ENCODE assay signal across 11 mouse cellular contexts in the genomic region with DNA sequence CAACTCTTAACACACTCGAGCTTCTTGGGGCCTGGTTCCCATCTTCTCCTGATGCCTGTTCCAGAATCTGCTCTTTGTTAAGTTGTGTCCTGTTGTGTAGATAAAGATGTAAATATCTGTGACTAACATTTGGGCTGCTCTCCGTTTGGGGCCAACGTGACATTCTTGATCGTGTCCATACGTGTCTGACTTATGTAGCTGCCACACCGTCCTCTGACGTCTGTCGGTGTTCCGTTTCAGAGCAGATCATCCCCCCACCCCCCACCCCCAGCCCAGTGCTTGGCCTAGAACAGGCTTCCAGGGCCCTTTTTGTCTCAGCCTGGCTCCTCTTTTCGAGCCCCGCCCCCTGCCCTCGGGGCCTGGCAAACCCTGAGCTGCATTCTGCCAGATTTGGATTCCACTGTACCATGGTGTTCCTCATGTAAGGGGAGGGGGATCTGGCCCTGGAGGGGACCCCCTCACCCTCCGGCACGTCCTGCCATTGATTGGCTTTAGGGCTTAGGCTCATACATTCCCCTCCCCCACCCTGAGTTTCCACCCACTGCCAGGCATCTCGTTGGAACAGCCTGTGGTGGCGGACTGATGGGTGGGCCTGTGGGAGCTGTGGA. TPM values are rescaled to one million over a fixed set of nuclear protein-coding genes. Genes with fewer than 3 reads are reported as not detected.
DNase-seq lines count a peak whose midpoint lies in the region; ATAC-seq and TF ChIP-seq lines count a peak whose summit lies in the region.
"Had no signal": no experiment of that assay in that cellular context is flagged by ENCODE, and none has a peak within 500 bp of the region (broad histone marks: within the 10 kb centered on the region; RNA-seq: fewer than 3 reads in every experiment).

No protein-coding gene starts in this region.

- H3K4me3 ChIP-seq in heart, embryonic 10.5 days: peak overlapping the region; percentile 23; the same call in 1 of the 2 replicates
- no peak overlapping the region for H3K4me3 ChIP-seq in forebrain, postnatal 0 days (ENCODE audit: low read depth, low read length)

- H3K27ac ChIP-seq in heart, embryonic 10.5 days: peak overlapping the region; percentile 69; the same call in 1 of the 2 replicates
- H3K27ac ChIP-seq in forebrain, postnatal 0 days (ENCODE audit: low read depth, low read length): no peak overlapping the region

- no peak overlapping the region for H3K4me2 ChIP-seq in forebrain, postnatal 0 days (ENCODE audit: low read depth)

- H3K9ac ChIP-seq in forebrain, postnatal 0 days: no peak overlapping the region

- no peak for ATAC-seq in forebrain, postnatal 0 days
- ATAC-seq in erythroblast, adult 5-6 weeks (replicated peaks; ENCODE audit: low FRiP score, poor library complexity, severe bottlenecking): no peak

- intact Hi-C loops in heart, postnatal 25 days (cut with DNase I): no loop called here

- TF ChIP-seq CTCF in forebrain, postnatal 0 days (IDR thresholded peaks at IDR 0.05; ENCODE audit: low read depth): no peak

- H3K27me3 ChIP-seq in heart, embryonic 10.5 days (ENCODE audit: insufficient read depth, poor library complexity, severe bottlenecking): no peaks in the 10 kb centered on the region
- H3K27me3 ChIP-seq in forebrain, postnatal 0 days (ENCODE audit: insufficient read depth, low read length): no peaks in the 10 kb centered on the region

- DNase-seq in heart, embryonic 10.5 days (ENCODE audit: low spot score): no peak
- no peak for DNase-seq in heart, postnatal 25 days (ENCODE audit: low spot score)
- DNase-seq in urinary bladder, postnatal 14 days (ENCODE audit: low spot score): peak; percentile 41
- no peak for DNase-seq in urinary bladder, postnatal 25 days (ENCODE audit: low spot score)
- DNase-seq in forebrain, postnatal 0 days: peak; percentile 27
- no peak for DNase-seq in layer of hippocampus, postnatal 36 days
- DNase-seq in adrenal gland, adult 2 months: no peak
- DNase-seq: heart, postnatal 14 days; liver; right cerebral cortex, postnatal 14 days had no signal

- H3K9me3 ChIP-seq in heart, embryonic 10.5 days: no peaks in the 10 kb centered on the region
- no peaks in the 10 kb centered on the region for H3K9me3 ChIP-seq in forebrain, postnatal 0 days (ENCODE audit: low read length)

- 16% methylated on average over 16 of the region's 16 CpGs for WGBS in heart, embryonic 10.5 days
- WGBS in forebrain, postnatal 0 days: 27% methylated on average over 16 of the region's 16 CpGs

- 0 out of 2 replicates have a peak, but pooled peaks cover 5% of the 10 kb centered on the region for H3K36me3 ChIP-seq in heart, embryonic 10.5 days
- H3K36me3 ChIP-seq in forebrain, postnatal 0 days (ENCODE audit: insufficient read depth): no peaks in the 10 kb centered on the region

- peaks cover 81% of the 10 kb centered on the region for H3K4me1 ChIP-seq in heart, embryonic 10.5 days
- H3K4me1 ChIP-seq in forebrain, postnatal 0 days (ENCODE audit: insufficient read depth): peaks cover 22% of the 10 kb centered on the region; the same call in 1 of the 2 replicates

RNA-seq across cellular contexts. Expression of a gene that starts 7.7 kb away (rescaled TPM):
- 118 and 165 TPM in 2 replicates for polyA plus RNA-seq in heart, embryonic 10.5 days (2016; fragmentation: Nextera tagmentation; extraction: Ambion mirVana)
- 100 to 1,000 TPM in 1 of 2 experiments, 10 to 100 TPM in 1; 91.2 to 111 TPM for total RNA-seq in heart, postnatal 25 days (2021)
- 24.1 and 32.1 TPM in 2 replicates for total RNA-seq in forebrain, postnatal 0 days (2014; rRNA removed)
- 14.4 and 16.2 TPM in 2 replicates for polyA plus RNA-seq in forebrain, postnatal 0 days (2015; fragmentation: Nextera tagmentation; extraction: Ambion mirVana)
- total RNA-seq in layer of hippocampus, postnatal 36 days (2021): 10 to 100 TPM; 54.4 to 57.3 TPM
- 2.3 and 3.1 TPM in 2 replicates for total RNA-seq in erythroblast, adult 5-6 weeks (2015; ENCODE audit: low replicate concordance)
- 0.68 and 2.1 TPM in 2 replicates for total RNA-seq in erythroblast, adult 5-6 weeks (2017; ENCODE audit: low replicate concordance)
- total RNA-seq in adrenal gland, adult 2 months (2021): 100 to 1,000 TPM; 228 to 424 TPM
- 50.0 and 414 TPM in 2 replicates for polyA plus RNA-seq in adrenal gland, adult 2 months (2012; rRNA removed)

Comparison
In these comparisons a context has a peak if more than half of its experiments do, and no peak if none do; other contexts are left out.
1. DNase-seq: peak in urinary bladder, postnatal 14 days (single experiment) and forebrain, postnatal 0 days (single experiment); none in heart, embryonic 10.5 days (single experiment), heart, postnatal 25 days (single experiment), urinary bladder, postnatal 25 days (single experiment), layer of hippocampus, postnatal 36 days (0 of 2) and adrenal gland, adult 2 months (single experiment).